In the genomic region with DNA sequence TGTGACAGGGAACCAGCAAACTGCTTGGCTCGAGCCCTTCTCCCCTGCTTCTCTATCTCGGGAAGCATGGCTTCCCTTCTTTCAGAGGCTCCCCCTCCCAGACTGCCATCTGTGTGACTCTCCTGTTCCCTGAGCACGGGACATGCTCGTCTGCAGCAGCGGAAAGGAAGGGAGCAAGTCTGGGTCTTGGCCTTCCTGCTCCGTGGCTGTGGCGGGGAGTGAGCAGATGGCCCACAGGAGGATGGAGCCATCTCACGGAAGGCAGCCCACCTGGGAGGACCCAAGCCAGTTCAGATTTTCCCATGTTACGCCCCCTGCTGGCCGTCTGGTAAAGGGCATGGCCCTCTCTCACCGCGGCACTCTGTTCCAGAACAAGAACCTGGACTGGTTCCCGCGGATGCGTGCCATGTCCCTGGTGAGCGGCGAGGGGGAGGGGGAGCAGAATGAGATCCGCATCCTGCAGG, we compare ENCODE assay signal across 8 mouse cellular contexts. TPM values are rescaled to one million over a fixed set of nuclear protein-coding genes. Genes with fewer than 3 reads are reported as not detected.
DNase-seq lines count a peak whose midpoint lies in the region; ATAC-seq and TF ChIP-seq lines count a peak whose summit lies in the region.

No protein-coding gene starts in this region.

- intact Hi-C loops in gastrocnemius, adult 2 months (cut with DNase I) = no loop called here

- H3K27me3 ChIP-seq in intestine, embryonic 15.5 days (replicated peaks) = no peaks in the 10 kb centered on the region
- H3K27me3 ChIP-seq in limb, embryonic 14.5 days (ENCODE audit: control insufficient read depth, insufficient read depth, low read length) = no peaks in the 10 kb centered on the region
- no peaks in the 10 kb centered on the region; the same call in 1 of the 2 replicates for H3K27me3 ChIP-seq in neural tube, embryonic 14.5 days (ENCODE audit: control insufficient read depth, insufficient read depth, low read length)

- H3K4me1 ChIP-seq in intestine, embryonic 15.5 days (replicated peaks) = peaks cover 38% of the 10 kb centered on the region
- H3K4me1 ChIP-seq in limb, embryonic 14.5 days (ENCODE audit: control insufficient read depth, insufficient read depth, low read length) = peaks cover 10% of the 10 kb centered on the region
- H3K4me1 ChIP-seq in neural tube, embryonic 14.5 days (ENCODE audit: control insufficient read depth, insufficient read depth, low read length) = peaks cover 14% of the 10 kb centered on the region; the same call in 1 of the 2 replicates

- 16% methylated on average over 18 of the region's 18 CpGs for WGBS in intestine, embryonic 15.5 days
- 16% methylated on average over 18 of the region's 18 CpGs for WGBS in limb, embryonic 14.5 days
- 9% methylated on average over 18 of the region's 18 CpGs for WGBS in neural tube, embryonic 14.5 days

- H3K27ac ChIP-seq in gastrocnemius, adult 2 months = no peak overlapping the region
- 0 out of 2 replicates have a peak overlapping the region, but pooled peaks have one; percentile 13 for H3K27ac ChIP-seq in intestine, embryonic 15.5 days
- H3K27ac ChIP-seq in limb, embryonic 14.5 days (replicated peaks; ENCODE audit: low read depth, low read length) = no peak overlapping the region; the same call in 1 of the 2 replicates
- no peak overlapping the region for H3K27ac ChIP-seq in neural tube, embryonic 14.5 days (ENCODE audit: low read depth, low read length)

- no peak for ATAC-seq in intestine, embryonic 15.5 days
- peak; percentile 35; the same call in 1 of the 2 replicates for ATAC-seq in limb, embryonic 14.5 days (ENCODE audit: low FRiP score, low read depth)
- no peak for ATAC-seq in neural tube, embryonic 14.5 days (ENCODE audit: low read depth)

- TF ChIP-seq POLR2A in limb, embryonic 14.5 days (IDR thresholded peaks at IDR 0.05; ENCODE audit: borderline replicate concordance, extremely low read depth, insufficient read depth, insufficient read length) = no peak

- H3K9ac ChIP-seq in intestine, embryonic 15.5 days = no peak overlapping the region
- H3K9ac ChIP-seq in limb, embryonic 14.5 days (ENCODE audit: low read depth, low read length, severe bottlenecking) = no peak overlapping the region
- 0 out of 2 replicates have a peak overlapping the region, but pooled peaks have one; percentile 8 for H3K9ac ChIP-seq in neural tube, embryonic 14.5 days (replicated peaks; ENCODE audit: low read depth, low read length)

- TF ChIP-seq CTCF in gastrocnemius, adult 2 months (IDR thresholded peaks at IDR 0.05) = peak; percentile 90

- H3K4me3 ChIP-seq in gastrocnemius, adult 2 months = 0 out of 2 replicates have a peak overlapping the region, but pooled peaks have one; percentile 11
- H3K4me3 ChIP-seq in intestine, embryonic 15.5 days (replicated peaks) = no peak overlapping the region
- no peak overlapping the region for H3K4me3 ChIP-seq in limb, embryonic 14.5 days (replicated peaks; ENCODE audit: low read length)
- no peak overlapping the region for H3K4me3 ChIP-seq in neural tube, embryonic 14.5 days (ENCODE audit: low read depth, low read length)

- H3K9me3 ChIP-seq in intestine, embryonic 15.5 days = no peaks in the 10 kb centered on the region
- H3K9me3 ChIP-seq in limb, embryonic 14.5 days (ENCODE audit: control insufficient read depth, low read length) = no peaks in the 10 kb centered on the region
- H3K9me3 ChIP-seq in neural tube, embryonic 14.5 days (ENCODE audit: control insufficient read depth, low read length) = no peaks in the 10 kb centered on the region

- peaks cover 31% of the 10 kb centered on the region; the same call in 1 of the 2 replicates for H3K36me3 ChIP-seq in intestine, embryonic 15.5 days
- peaks cover 54% of the 10 kb centered on the region for H3K36me3 ChIP-seq in limb, embryonic 14.5 days (ENCODE audit: control insufficient read depth, insufficient read depth, low read length)
- H3K36me3 ChIP-seq in neural tube, embryonic 14.5 days (ENCODE audit: control insufficient read depth, insufficient read depth, low read length) = peaks cover 7% of the 10 kb centered on the region; the same call in 1 of the 2 replicates

- DNase-seq in thymus, postnatal 0 days (ENCODE audit: low spot score) = peak; percentile 16
- no peak for DNase-seq in thymus, postnatal 25 days
- peak; percentile 72 to 87 for DNase-seq in cerebellum, postnatal 4 days (ENCODE audit: low spot score in 2 of 2)
- peak; percentile 88 for DNase-seq in gastrocnemius, adult 2 months
- DNase-seq in limb, embryonic 14.5 days (ENCODE audit: low spot score) = peak; percentile 45
- peak; percentile 72 for DNase-seq in thymus, postnatal 4 days

- H3K4me2 ChIP-seq in intestine, embryonic 15.5 days (replicated peaks) = 0 out of 2 replicates have a peak overlapping the region, but pooled peaks have one; percentile 4
- no peak overlapping the region; the same call in 1 of the 2 replicates for H3K4me2 ChIP-seq in limb, embryonic 14.5 days (replicated peaks; ENCODE audit: low read depth, low read length, severe bottlenecking)
- H3K4me2 ChIP-seq in neural tube, embryonic 14.5 days (ENCODE audit: low read depth, low read length) = no peak overlapping the region

RNA-seq across cellular contexts. Expression of a gene that starts 13.1 kb away (rescaled TPM):
- polyA plus RNA-seq in thymus, postnatal 0 days (2015; fragmentation: Nextera tagmentation; extraction: Ambion mirVana) = 266 and 304 TPM in 2 replicates
- total RNA-seq in gastrocnemius, adult 2 months (2021) = 100 to 1,000 TPM; 405 to 424 TPM
- polyA plus RNA-seq in intestine, embryonic 15.5 days (2015; fragmentation: Nextera tagmentation; extraction: Ambion mirVana) = 266 and 272 TPM in 2 replicates
- 233 and 255 TPM in 2 replicates for polyA plus RNA-seq in limb, embryonic 14.5 days (2012; rRNA removed)
- 308 and 343 TPM in 2 replicates for polyA plus RNA-seq in limb, embryonic 14.5 days (2014; fragmentation: Nextera tagmentation; extraction: Ambion mirVana)
- polyA plus RNA-seq in neural tube, embryonic 14.5 days (2014; fragmentation: Nextera tagmentation; extraction: Ambion mirVana) = 288 and 349 TPM in 2 replicates

RNA-seq across cellular contexts. Expression of a gene that starts 47.0 kb away (rescaled TPM):
- polyA plus RNA-seq in thymus, postnatal 0 days (2015; fragmentation: Nextera tagmentation; extraction: Ambion mirVana) = 0.46 and 0.49 TPM in 2 replicates
- 10 to 100 TPM; 30.9 to 84.2 TPM for total RNA-seq in gastrocnemius, adult 2 months (2021)
- 0.06 and 0.14 TPM in 2 replicates for polyA plus RNA-seq in intestine, embryonic 15.5 days (2015; fragmentation: Nextera tagmentation; extraction: Ambion mirVana)
- 0.47 and 0.55 TPM in 2 replicates for polyA plus RNA-seq in limb, embryonic 14.5 days (2012; rRNA removed)
- polyA plus RNA-seq in limb, embryonic 14.5 days (2014; fragmentation: Nextera tagmentation; extraction: Ambion mirVana) = 0.46 and 0.76 TPM in 2 replicates
- 0.44 and 0.62 TPM in 2 replicates for polyA plus RNA-seq in neural tube, embryonic 14.5 days (2014; fragmentation: Nextera tagmentation; extraction: Ambion mirVana)
